Mouse (Mus musculus) ES-Bruce4 (cell line): ENCODE measurements around the gene Eif3m. TPM values are rescaled to one million over a fixed set of nuclear protein-coding genes. Genes with fewer than 3 reads are reported as not detected.
"Not testable (repeated sequence)": the region's sequence is repeated elsewhere in the genome, so short reads cannot be mapped to it uniquely, and the experiment has no call there.

Source experiments
- H3K27ac ChIP-seq: 2 replicates; pipeline ENCODE4 v1.5.1; 2012; ENCODE audit warnings: low read length, inconsistent platforms; ENCODE audit not compliant: insufficient read depth
- H3K27me3 ChIP-seq: 2 replicates; pipeline ENCODE4 v1.6.1; 2012; ENCODE audit warnings: mild to moderate bottlenecking, low read length, inconsistent platforms; ENCODE audit not compliant: control insufficient read depth, poor library complexity, insufficient read depth, severe bottlenecking
- H3K36me3 ChIP-seq: 2 replicates; pipeline ENCODE4 v1.6.1; 2012; ENCODE audit warnings: inconsistent platforms, mild to moderate bottlenecking, low read length, moderate library complexity; ENCODE audit not compliant: control insufficient read depth, poor library complexity, insufficient read depth, severe bottlenecking
- H3K4me1 ChIP-seq: one replicate; pipeline ENCODE4 v1.8.1; 2011; ENCODE audit warnings: low read length; ENCODE audit not compliant: control insufficient read depth, insufficient read depth
- H3K4me3 ChIP-seq: 2 replicates; pipeline ENCODE4 v1.5.1; 2011; ENCODE audit warnings: low read depth, mild to moderate bottlenecking, low read length
- H3K9ac ChIP-seq: 2 replicates; pipeline ENCODE4 v1.6.1; 2012; ENCODE audit warnings: low read depth, mild to moderate bottlenecking, inconsistent platforms; ENCODE audit not compliant: poor library complexity, severe bottlenecking
- H3K9me3 ChIP-seq: replicated peaks from 2 replicates; pipeline ENCODE4 v1.6.1; 2012; ENCODE audit warnings: mild to moderate bottlenecking, low read length, inconsistent platforms; ENCODE audit not compliant: control insufficient read depth, poor library complexity, insufficient read depth, severe bottlenecking
- CTCF ChIP-seq: IDR thresholded peaks from one replicate; pipeline ENCODE4 v1.8.1; 2011; ENCODE audit warnings: low read depth, low read length
- EP300 ChIP-seq: IDR thresholded peaks from 2 replicates; pipeline ENCODE4 v1.6.1; 2011; ENCODE audit warnings: low read depth, low read length; ENCODE audit not compliant: insufficient read depth
- POLR2A ChIP-seq: IDR thresholded peaks from one replicate; pipeline ENCODE4 v1.8.1; 2011; ENCODE audit warnings: low read length; ENCODE audit not compliant: insufficient read depth
- polyA plus RNA-seq: library from polyadenylated mRNA; stranded (reverse); fragments of >200 nt; gene quantifications from 2 replicates; pipeline ENCODE4 v1.2.4, GENCODE M21; 2011; ENCODE audit warnings: low read depth; ENCODE audit not compliant: missing spikeins, insufficient read depth, insufficient read length

The Eif3m gene
- polyA plus RNA-seq, 1 experiment, result 367 TPM

DNA sequence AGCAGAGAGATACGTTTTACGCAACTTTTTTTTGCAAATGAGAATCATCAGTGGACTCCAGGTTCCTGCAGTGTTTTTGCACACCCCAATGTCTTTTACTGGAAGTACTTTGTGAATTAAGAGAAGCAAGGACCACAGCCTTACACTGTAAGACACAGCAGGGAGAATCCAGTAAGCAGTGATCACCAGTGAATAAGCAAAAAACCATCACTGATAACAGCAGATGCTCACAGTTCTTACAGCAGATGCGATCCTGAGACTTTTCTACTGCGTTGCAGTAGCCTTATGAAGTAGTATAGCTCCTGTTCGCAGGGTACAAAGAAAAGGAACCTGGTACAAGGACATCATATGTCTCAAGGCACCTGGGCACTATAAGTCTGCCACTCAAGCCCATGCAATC is 13.6 kb upstream of the Eif3m start:
- Histone ChIP-seq H3K9me3 (no peaks in the 10 kb centered on the region), H3K36me3 (no peaks in the 10 kb centered on the region), H3K4me1 (no peaks in the 10 kb centered on the region), H3K9ac (no peak overlapping the region), H3K27ac (no peak overlapping the region), H3K27me3 (no peaks in the 10 kb centered on the region), H3K4me3 (no peak overlapping the region)
- TF ChIP-seq EP300, result no peak
- TF ChIP-seq CTCF, result no peak
- no peak for TF ChIP-seq POLR2A

DNA sequence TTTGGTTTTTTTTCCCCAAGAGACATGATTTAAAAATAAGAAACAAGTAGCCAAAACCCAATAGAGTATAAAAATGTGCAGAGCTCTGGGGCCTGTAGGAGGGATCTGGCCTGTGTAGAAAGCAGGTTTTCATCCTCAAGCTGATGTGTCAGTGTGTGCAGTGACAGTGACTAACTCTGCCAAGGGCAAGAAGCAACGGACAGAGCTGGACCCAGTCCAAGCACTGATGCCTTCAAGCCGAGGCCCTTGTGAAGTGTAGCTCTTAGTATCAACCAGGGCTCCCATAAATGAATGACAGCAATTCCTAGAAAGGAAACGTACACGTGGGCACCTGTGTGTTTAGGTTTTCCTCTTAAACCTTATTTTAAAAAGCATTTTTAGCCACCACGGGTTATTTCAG is 11.9 kb upstream of the Eif3m start:
- H3K9me3 ChIP-seq, result no peaks in the 10 kb centered on the region
- H3K4me1 ChIP-seq, result no peaks in the 10 kb centered on the region
- no peak overlapping the region for H3K4me3 ChIP-seq
- no peak overlapping the region for H3K9ac ChIP-seq
- no peaks in the 10 kb centered on the region for H3K36me3 ChIP-seq
- H3K27ac ChIP-seq, result no peak overlapping the region
- H3K27me3 ChIP-seq, result no peaks in the 10 kb centered on the region
- TF ChIP-seq POLR2A, result no peak
- no peak for TF ChIP-seq EP300
- TF ChIP-seq CTCF, result no peak

DNA sequence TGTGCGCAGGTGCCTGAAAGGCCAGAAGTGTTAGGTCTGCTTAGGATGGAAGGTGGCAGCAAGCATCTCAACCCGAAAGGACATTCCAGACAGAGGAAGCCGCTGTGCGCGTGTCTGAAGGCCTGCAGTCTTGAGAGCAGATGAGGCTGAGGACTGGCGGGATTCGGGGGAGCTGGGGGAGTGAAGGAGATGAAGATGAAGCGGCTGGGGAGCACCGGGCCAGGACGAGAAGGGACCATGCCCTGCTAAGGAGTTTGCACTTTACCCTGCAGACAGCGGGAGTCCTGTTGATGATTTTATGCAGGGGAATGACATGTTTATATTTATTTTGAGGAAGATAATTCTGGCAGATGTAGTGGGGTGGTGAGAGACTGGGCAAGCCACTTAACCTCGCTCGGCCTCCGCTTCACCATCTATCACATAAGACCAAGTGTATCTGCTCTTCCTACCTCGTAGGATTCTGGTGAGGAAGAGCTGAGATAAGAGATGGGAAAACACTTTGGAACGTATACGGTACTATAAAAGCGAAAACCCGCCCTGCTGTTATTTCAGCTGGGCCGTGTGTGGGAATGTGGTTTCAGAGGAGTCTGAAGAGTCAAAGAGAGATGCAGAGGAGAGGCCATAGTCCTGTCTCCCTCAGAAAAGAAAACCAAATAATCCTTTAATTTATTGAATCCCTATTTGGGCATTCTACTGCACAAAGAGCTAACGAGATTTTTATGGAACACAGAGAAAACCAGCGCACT is 10.2 kb upstream of the Eif3m start:
- Histone ChIP-seq H3K27ac (no peak overlapping the region), H3K27me3 (no peaks in the 10 kb centered on the region), H3K36me3 (no peaks in the 10 kb centered on the region), H3K9ac (no peak overlapping the region), H3K4me3 (peak overlapping the region; percentile 7; the same call in 1 of the 2 replicates), H3K9me3 (no peaks in the 10 kb centered on the region), H3K4me1 (no peaks in the 10 kb centered on the region)
- no peak for TF ChIP-seq POLR2A

DNA sequence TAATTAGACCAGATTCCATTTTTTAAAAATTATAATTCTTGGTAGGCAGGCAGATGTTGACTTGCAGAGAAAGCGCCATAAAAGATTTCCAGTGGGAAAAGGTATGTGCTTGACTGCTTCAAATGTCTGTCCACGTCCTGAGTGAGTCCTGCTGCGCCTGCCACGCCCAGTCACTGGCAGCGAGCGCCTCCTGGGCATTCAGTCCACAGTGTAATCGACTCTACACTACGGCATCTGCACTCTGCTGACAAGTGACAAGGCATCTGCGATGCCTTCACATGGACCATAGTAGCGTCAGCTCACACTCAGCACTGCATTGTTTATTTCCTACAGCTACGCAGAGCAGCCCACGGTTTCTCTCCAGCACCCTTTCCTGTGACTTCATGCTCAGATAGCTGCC is 8.7 kb upstream of the Eif3m start:
- not testable (repeated sequence) for H3K27me3 ChIP-seq, H3K4me1 ChIP-seq

DNA sequence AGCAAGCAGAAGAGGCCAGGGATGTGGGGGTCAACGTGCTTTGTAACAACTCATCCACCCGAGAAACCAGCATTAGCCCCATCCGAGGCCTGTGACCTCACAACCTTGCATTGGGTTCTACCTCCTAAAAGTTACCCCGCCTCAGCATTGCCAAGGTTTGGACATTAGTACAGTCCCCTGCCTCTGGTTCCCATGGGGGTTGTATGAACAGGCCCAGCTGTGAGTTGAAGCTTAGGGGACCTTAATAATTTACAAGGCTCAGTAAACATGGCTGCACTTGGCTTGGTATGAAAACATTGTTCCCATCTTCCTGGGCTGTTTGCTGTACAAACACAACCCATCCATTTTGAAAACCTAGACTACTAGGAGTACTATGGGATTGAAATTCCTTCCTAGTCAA is 6.9 kb upstream of the Eif3m start:
- TF ChIP-seq CTCF (no peak), EP300 (no peak), POLR2A (no peak)
- no peaks in the 10 kb centered on the region for H3K27me3 ChIP-seq
- H3K4me1 ChIP-seq, result no peaks in the 10 kb centered on the region
- no peak overlapping the region for H3K9ac ChIP-seq
- H3K27ac ChIP-seq, result no peak overlapping the region
- no peaks in the 10 kb centered on the region for H3K9me3 ChIP-seq
- no peak overlapping the region for H3K4me3 ChIP-seq
- no peaks in the 10 kb centered on the region for H3K36me3 ChIP-seq

More for the DNA sequence above, 8.7 kb upstream of the Eif3m start:
- not testable (repeated sequence) for H3K27ac ChIP-seq, H3K9ac ChIP-seq, H3K4me3 ChIP-seq, H3K9me3 ChIP-seq, H3K36me3 ChIP-seq

DNA sequence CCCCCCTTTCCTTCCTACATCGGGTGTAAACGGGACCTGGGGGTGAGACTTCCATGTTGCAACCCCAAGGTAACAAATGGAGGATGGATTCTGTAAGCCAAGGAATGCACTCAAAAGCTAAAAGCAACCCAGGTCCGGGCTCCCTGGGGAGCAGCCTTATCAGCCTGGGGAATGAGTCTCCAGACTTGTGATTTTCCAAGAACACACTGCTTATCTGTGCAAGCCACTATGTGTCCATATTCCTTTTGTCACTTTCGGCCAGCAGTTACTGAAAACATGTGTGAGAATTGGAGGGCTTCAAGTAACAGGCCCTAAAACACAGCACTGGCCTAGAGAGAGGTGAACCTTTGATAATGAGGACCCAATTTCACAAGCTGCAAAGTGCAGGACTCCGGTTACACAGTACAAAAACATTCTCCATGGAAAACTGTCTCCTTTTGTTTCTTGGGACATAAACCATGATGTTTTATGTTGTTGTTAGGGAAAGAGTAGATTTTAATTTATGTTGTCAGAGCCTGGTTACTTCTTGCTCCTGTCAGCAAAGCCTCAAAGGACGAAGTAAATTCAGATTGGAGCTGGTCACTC is 6.2 kb upstream of the Eif3m start:
- H3K27me3 ChIP-seq, result no peaks in the 10 kb centered on the region
- H3K4me1 ChIP-seq, result no peaks in the 10 kb centered on the region
- no peaks in the 10 kb centered on the region for H3K36me3 ChIP-seq
- no peak overlapping the region for H3K9ac ChIP-seq
- no peaks in the 10 kb centered on the region for H3K9me3 ChIP-seq
- H3K4me3 ChIP-seq, result no peak overlapping the region
- no peak overlapping the region for H3K27ac ChIP-seq
- no peak for TF ChIP-seq POLR2A
- no peak for TF ChIP-seq CTCF
- no peak for TF ChIP-seq EP300
